Mouse (Mus musculus) megakaryocyte progenitor cell, adult 5-6 weeks (primary cell): Measurements from ENCODE around the gene Kcnk3. TPM values are rescaled to one million over a fixed set of nuclear protein-coding genes. Genes with fewer than 3 reads are reported as not detected.
A peak's percentile ranks its signal among the peaks of the same experiment; 100 is the strongest.

Source experiments
- ATAC-seq: replicated peaks from 2 replicates; pipeline ENCODE4 v1.8.0; 2016; ENCODE audit warnings: mild to moderate bottlenecking, moderate TSS enrichment, inconsistent platforms; ENCODE audit not compliant: poor library complexity
- total RNA-seq, 2 experiments: library from RNA; stranded (forward) in 1 of 2; stranded (reverse) in 1 of 2; fragments of 157-497, 149-512 nt in 1 of 2; fragments of 200-1000 nt in 1 of 2; gene quantifications; 2 replicates each; pipeline versions ENCODE4 v1.2.3 to v1.2.4; 2015 to 2017

Gene Kcnk3
- not detected in 2 replicates for total RNA-seq (2015)
- not detected in 2 replicates for total RNA-seq (2017)

DNA sequence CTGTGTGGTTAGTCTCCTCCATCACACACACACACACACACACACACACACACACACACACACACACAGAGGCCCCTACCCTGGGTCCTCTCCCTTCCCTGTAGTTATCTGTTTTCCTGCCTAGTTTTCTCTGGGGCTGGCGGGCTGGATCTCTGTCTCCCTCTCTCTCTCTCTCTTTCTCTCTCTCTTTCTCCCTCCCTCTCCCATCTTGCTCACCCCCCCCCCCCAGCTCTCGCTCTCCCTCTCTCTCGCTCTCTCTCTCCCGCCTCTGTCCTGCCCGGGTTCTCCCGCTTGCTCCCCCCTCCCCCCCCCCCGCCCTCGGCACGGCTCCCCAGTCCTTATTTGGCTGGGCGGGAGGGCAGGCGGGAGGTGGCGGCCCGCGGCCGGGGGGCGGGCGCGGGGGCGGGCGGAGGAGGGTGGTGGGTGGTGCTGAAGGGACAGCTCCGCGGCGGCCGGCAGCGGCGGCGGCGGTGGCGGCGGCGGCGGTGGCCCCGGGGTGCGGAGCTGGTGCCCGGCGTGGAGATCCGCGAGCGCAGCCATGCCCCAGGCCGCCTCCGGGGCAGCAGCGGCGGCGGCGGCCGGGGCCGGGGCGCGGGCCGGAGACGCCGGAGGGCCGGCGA lies at the start of gene Kcnk3:
Gene Kcnk3, plus strand, starts transcription at position 490 of the 620 bp plus-strand sequence.
- ATAC-seq, result peak; percentile 69

DNA sequence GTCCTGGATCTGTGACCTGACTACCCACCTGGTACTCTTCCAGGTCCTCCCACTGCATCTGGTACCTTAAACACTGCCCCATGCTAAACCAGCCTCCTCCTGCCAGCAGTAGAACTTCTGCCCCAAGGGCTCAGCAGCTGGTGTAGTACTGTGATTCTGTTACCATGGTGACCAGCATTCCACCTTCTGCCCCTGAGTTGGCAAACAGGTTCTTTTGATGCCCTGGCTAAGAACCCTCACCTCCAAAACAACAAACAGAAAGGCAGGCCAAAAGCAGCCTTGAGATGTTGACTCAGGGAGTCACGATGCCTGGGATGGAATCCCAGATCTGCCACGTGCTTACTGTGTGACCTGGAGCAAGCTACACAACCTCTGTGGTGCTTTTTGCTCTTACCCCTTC lies 42.3 kb upstream of the Kcnk3 start, which contains the start of gene Cib4:
Gene Cib4, minus strand, starts transcription at position 139 of the 400 bp plus-strand sequence.
- no peak for ATAC-seq

DNA sequence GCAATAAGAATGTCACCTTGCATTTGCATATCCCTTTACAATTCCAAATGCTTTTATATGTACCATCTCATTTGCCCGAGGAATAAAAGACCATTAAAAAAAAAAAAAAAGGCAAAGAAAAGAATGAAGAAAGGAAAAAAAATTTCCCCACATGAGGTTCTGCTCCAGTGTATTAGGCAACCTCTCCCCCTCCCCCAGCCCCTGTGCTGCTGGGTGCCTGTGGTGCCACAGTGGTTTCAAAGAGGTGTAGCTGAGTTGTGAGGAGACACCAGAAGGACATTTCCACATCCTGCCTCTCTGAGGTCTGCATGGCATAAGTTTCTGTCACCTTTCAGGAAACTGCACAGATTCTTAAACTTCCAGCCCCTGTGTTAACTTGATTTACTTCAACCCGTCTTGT lies 39.3 kb upstream of the Kcnk3 start:
- no peak for ATAC-seq

DNA sequence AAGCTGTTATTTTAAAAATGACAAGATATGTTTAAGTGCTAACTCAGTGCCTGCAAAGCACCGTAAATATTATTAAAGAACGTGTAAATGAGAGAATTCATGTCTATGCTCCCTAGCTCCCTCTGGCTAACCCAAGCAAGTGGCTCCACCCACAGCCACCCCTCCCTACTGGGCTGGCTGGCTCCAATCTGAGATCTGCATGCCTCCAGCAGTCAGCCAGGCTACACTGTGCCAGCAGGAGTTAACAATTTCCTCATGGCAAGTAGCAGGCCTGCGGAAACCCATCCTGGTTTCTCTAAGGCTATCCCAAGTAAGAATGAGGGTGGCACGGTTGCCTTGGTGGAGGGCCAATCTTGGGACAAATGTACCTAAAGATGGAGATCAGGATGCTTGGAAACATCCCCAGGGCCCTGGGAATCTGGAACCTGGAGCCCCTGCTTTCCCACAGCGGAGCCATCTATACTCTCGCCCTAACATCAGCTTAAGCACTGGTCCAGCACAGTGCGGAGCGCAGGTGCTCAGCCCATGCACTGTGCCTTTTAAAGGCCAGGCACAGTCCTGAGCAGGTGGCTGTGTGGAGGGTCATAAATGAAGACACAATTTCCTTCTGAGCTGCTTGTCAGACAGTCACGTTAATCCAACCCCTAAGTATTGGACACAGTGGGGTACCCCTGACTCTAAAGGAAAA lies 37.5 kb upstream of the Kcnk3 start:
- ATAC-seq, result peak; percentile 68

DNA sequence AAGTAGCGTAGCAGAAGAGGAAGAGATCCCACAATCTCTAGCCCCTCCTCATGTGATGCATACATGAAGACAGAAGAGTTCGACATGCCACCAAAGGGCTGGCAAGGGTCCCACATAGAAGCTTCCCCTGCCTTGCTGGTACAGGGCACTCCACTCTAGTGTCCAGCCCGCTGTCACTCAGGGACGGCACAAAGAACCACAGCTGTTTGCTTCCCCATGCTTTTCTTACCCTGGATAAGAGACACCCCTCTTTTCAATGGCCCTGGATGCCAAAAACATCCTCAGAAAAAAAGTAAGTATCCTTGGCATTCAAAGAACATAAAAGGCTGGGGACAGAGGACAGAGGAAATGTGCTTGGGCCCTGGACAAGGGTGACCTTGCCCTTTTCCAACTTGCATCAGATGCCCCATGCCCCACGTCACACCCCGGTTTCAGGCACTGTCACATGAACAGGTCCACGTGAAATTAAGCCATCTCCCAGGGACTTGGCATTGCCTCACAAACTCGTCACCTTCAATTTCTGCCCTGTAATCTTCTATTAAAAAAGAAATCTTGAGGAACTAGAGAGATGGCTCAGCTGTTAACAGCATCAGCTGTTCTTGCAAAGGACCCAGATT lies 36.8 kb upstream of the Kcnk3 start:
- ATAC-seq, result no peak

DNA sequence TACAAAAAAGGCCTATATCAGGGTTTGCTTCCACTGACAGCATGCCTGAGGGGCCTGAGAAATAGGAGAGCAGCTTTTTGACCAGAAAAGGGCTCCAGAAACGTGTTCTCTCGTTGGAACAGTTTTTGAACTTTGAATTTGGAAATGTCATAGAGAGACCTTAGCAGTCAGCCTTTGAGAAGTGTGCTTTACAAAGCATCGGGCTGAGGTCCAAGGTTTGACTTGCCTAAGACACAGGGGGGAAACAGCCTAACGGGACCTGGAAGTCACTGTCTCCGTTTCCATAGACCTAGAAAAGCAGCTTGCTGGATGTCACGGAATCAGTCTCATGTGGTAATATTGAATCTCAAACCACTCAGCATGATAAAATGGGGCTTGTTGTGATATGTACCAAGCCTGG lies 36.0 kb upstream of the Kcnk3 start:
- no peak for ATAC-seq

DNA sequence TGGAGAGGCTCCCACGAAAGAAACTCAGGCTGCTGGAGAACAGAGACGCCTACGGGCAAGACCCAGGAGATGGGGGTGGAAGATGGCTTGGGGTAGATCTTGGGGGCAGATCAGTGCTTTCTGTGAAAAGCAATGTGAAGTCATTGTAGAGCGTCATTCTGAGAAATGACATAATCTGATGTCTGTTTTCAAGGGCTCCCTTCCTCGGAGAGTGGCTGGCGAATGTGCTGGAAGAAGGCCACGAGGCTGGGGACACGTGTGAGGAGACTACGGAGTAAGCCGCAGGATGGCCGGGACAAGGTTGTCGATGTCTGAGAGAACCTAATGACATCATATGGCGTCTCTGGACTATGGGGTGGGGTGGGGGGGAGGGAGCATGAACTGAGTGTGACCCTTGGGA lies 34.0 kb upstream of the Kcnk3 start:
- no peak for ATAC-seq

DNA sequence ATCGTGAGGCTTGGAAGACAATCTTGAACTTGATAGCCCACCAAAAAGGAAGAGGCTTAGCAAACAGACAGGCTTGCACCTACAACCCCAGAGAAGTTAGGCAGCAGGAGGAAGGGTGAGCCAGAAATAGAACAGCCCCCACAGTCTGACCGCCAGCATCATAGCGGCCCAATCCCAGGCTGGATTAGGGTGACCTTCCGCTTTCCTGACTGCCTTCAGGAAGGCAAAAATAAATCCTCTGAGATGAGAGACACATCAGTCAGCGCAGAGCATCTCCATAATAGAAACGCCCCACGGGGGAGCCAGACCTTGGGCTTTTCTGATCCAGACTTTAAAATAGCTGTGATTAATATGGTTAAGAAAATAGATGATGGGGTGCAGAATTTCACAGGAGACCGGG lies 33.0 kb upstream of the Kcnk3 start:
- ATAC-seq, result no peak

DNA sequence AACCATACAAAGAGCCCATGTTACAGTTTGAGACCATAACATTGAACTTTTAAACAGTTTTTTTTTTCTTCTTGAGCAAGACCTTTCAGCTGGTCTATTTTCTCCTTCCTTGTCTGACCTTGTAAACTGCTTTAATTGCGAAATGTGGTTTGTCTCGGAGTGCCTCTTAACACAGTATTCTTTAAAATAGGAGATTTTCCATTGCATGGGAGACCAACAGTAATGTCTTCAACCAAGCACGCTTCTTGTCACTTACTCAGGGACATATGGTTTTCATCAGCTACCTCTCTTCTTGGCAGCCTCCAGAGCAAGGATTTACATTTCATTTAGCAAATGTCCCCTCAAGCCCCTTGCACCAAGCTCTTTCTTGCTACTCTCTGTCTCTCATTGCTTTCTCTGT lies 31.7 kb upstream of the Kcnk3 start:
- ATAC-seq, result no peak

DNA sequence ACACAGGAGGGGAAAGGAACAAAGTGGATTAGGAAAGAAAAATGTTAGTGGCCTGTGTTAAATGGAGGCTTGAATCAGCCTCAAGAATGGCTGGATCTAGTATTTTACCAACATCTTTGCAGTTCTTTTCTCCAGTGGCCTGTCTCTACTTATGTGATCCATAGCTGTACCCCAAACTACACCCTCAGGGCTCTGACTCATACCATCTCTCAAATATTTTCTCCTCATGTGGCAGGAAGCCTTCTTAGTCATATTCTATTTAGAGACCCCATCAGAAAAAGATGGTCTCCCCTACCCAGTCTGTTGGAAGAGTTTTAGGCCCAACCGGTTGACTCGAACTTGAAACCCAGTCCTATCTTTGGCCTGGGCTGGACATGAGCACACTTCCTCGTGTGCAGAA lies 28.5 kb upstream of the Kcnk3 start:
- ATAC-seq, result no peak

DNA sequence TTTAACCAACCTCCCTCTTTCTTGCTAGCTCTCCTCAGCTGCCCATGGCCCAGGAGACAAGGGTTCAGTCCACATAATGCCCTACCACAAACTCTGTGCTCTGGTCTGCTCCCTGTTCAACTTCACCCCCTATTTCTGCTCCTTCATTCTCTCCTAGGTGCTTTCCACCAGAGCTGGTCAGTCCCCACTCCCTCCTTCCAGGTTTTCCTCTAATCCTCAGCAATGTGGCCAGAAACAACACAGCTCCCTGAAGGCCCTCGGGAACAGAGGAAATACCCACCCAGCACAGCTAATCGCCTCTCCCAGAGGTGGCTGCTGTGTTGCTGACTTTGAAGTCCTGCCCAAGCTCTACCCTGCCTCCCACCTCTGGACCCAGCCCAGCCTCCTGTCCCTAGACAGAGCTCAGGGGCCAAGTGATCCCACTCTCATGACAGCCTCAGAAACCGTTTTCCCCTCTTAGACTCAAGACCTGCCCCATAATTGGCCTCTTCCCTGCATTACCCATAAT lies 27.9 kb upstream of the Kcnk3 start:
- ATAC-seq, result no peak

DNA sequence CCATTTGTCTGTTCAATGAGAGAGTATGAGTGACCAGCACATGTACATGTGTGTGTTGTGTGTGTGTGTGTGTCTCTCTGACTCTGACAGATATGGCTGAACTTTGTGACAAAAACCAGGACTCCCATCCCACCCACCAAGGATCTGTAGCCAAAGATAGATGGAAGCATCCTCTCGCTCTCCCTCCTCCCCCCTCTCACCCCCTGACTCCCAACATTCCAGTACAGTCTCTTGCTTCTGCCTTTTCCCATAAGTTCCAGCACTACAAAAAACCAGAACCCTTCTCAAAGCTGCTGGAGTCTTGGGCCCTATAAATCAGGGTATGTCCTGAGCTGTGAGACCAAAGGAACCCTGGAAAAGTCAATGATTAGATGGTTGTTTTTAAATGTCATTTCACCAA lies 19.5 kb upstream of the Kcnk3 start:
- ATAC-seq, result no peak

DNA sequence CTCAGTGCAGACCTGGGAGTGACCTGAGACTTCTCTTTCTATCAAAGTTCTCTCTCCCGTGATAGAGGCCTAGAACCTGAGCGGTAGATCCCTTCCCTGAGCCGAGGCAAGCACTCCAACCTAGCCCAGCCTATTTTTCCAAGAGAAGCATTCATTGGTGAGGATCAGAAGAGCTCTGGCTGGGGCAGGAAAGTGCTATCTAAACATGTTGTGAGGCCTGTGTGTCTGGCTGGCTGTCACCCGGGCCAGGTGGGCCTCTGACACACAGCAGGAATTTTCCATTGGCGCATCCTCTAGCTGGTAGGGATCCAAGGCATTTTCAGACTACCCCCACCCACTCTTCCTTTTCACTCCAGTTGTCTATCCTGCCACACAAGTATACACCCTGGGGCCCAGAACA lies 16.1 kb upstream of the Kcnk3 start:
- no peak for ATAC-seq

DNA sequence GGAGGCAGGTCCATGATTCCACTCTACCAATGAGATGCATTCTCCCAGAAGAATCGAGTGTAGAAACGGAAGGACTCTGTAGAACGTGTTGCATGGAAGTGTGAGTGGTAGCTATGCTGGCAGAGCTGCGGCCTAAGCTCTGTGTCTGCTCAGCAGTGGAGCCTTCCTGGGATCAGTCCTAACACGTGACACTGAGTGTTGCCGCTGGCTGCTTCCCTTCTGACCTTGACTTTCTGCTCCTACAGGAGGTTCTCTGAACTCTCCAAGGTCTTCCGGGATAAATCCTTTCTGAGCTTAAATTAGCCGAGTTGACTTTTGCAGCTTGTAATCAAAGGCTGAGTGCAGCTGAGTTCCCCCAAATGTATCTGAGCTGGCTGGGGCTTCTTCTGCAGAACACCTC lies 13.6 kb upstream of the Kcnk3 start:
- no peak for ATAC-seq

DNA sequence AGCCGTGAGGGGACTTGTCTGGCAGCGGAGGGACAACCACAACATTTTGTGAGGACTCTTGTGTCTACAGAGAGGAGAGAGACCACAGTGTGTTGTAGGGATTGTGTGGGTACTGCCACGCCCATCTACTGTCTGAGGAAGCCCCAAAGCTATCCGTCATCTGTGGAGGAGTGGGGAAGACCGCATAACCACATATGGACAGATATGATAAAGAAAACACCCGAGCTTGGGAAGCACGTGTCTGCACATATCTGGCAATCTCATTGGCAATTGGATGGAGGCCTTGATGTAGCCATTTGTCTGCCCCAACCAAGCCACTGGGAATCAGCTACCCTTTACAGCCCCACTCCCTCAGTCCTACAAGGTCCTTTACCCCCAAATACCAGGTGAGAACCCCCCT lies 11.7 kb upstream of the Kcnk3 start:
- peak; percentile 84 for ATAC-seq

DNA sequence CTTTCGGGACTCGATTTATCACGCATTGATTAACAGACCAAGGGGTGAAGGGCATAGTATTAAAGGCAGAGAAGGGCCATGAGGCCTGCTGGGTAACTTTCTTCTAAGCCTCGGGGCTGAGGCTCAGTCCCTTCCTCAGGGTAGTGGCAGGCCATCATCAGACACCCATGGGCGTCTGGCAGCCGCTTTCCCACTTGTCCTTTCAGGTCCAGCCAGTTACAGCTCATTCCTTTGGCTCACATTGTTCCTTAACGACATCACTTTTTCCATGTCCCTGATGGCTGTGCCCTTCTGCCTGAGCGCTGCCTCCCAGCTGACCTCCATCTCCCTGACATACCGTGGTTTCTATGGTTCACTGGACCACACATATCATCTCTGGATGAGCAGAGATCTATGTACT lies 10.7 kb upstream of the Kcnk3 start:
- ATAC-seq, result no peak

DNA sequence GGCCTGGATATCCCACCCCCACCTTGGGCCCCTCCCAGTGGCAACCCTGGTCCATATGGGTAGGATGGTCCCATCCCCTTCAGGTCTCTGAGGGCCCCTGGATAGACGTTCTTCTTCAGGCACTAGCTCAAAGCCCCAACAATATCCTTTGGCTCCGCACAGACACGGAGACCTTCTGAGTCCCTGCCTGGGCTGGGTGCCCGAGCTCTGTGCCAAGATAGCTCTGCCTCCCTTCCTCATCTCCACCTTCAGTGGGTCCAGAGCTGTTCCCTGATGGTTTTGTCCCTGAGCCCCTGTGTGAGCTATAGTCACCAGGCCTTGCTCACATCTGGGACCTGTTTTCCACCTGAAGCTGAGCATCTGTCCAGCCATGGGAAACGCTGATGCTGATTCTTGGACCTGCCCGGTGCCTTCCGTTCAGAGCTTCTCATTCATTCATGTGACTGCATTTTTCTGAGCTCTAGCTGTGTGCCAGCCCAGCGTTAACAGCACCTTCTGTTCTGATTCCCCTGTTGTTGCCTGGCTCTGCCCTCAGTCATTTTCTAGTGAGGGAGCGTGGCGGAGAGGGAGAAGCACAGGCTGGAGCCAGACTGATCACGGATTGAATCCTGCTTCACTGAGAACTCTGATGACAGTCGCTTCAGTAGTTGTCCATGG lies 10.2 kb upstream of the Kcnk3 start:
- no peak for ATAC-seq

DNA sequence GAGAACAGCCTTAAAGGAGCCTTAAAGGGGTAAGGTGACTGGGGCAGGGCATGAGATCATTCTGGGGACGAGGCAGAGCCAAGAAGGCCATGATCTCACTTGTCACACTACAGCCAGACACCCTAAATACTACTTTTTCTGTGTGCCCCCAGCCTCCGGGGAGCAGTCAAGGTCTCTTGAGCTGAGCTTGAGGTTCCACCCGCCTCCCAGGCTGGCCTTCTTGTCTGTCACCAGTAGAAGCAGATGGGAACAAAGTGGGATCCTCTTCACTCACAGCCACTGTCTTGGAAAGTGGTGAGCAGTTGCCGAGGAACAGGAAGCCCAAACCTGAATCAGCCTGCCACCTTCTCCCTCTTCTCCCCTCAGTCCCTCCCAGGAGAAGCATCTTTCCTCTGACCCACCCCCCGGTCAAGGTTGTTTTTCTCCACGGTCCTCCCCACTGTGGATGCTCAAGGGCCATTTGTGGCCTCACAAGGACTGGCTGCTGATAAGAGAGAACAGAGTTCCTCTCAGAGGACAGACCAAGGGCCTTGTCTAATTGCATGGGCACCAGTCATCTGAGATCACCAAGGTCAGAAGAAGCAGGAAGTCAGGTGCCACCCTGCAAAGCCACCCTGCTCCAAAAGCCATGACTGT lies 9.4 kb upstream of the Kcnk3 start:
- ATAC-seq, result no peak

DNA sequence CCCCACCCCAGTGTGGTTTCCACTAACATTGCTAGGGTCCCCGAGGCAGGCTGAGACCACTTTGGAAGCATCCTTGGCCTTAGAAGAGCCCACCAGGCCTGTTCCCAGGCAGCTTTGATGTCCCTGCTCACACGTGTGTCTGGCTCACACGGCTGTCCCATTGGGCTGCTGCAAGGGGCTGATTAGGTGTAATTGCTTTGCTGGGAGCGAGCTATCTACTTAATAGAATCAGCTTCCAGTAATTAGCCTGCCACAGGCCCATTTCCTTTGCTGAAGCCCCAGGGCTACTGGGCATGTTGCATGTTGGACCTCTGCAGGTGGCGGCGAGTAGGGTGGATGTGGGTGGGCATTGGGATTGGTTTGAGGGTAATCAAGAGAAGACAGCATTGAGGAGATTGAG lies 7.2 kb upstream of the Kcnk3 start:
- no peak for ATAC-seq

DNA sequence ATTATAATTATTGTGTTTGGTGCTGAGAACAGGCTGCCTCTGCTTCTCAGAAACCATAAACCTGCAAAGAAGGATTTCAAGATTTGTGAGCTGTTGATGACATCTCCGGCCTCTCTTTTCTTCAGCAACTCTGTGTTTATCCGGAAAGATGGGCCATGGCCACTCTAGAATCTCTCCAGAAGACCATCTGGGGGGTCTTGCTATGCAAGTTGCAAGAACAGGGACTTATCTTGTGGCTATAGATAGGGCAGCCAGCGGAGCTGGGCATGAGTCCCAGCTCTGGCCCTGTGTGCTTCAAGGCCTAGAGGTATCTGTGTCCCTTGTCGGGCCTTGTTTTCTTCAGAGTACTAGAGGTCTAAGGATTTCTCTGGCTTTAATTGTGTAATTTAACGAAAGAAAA lies 6.0 kb upstream of the Kcnk3 start:
- no peak for ATAC-seq

DNA sequence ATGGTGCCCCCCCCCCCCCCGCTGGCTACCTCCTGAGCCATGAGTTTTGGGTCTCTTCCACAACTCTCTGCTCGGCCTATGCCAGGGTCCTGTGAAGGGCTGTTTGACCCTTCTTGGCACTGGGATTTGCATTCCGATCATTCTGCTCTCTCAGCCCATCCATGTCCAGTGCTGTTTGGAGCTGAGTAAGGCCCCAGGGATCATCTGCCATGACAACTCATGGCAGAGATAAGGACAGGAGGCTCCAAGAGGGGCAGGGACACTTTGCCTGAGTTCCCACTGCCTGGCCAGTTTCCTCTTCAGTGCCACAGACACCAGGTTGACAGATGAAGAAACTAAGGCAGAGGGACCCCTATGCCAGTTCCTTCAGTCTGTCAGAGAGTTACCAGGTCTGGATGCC lies 1.4 kb upstream of the Kcnk3 start:
- ATAC-seq, result no peak
